Mouse (Mus musculus) c-Kit-negative CD71-positive TER-119-positive erythroid progenitor cells, embryonic 14.5 days (primary cell): ENCODE data around the gene Cactin.

Source experiments
- DNase-seq: peaks from one replicate; pipeline ENCODE4 v3.0.0-alpha.2; 2013; ENCODE audit warnings: low read depth, low spot score

Cactin gene

GRCm38 (mm10) chr10:81319330-81319699 lies 1.6 kb upstream of the Cactin start:
- DNase-seq = no peak

GRCm38 (mm10) chr10:81319741-81320549 lies 958 bp upstream of the Cactin start:
- peak; percentile 87 for DNase-seq

- peak; percentile 26 for DNase-seq
These were observed 533 bp downstream of the Cactin start for GRCm38 (mm10) chr10:81321436-81321835.

- DNase-seq = no peak
These were observed 1.5 kb downstream of the Cactin start for GRCm38 (mm10) chr10:81322444-81322843.

GRCm38 (mm10) chr10:81323141-81323775 lies 2.4 kb downstream of the Cactin start:
- DNase-seq = no peak

- DNase-seq = no peak
These were observed 3.1 kb downstream of the Cactin start for GRCm38 (mm10) chr10:81323791-81324530.

GRCm38 (mm10) chr10:81325176-81325575 lies 4.3 kb downstream of the Cactin start:
- DNase-seq = no peak

- DNase-seq = no peak
These were observed 4.9 kb downstream of the Cactin start for GRCm38 (mm10) chr10:81325781-81326180.

GRCm38 (mm10) chr10:81326858-81327257 lies 6.0 kb downstream of the Cactin start:
- no peak for DNase-seq

GRCm38 (mm10) chr10:81327959-81328358 lies 7.1 kb downstream of the Cactin start:
- no peak for DNase-seq

- no peak for DNase-seq
These were observed 7.5 kb downstream of the Cactin start, which contains the start of gene Tbxa2r for GRCm38 (mm10) chr10:81328386-81328785. Tbxa2r (plus strand) TSS chr10:81328731.

GRCm38 (mm10) chr10:81329194-81329975 lies 8.5 kb downstream of the Cactin start:
- no peak for DNase-seq

- DNase-seq = no peak
These were observed 9.1 kb downstream of the Cactin start for GRCm38 (mm10) chr10:81330007-81330406.

- no peak for DNase-seq
These were observed 11.4 kb downstream of the Cactin start for GRCm38 (mm10) chr10:81332277-81332676.

- no peak for DNase-seq
These were observed 13.4 kb downstream of the Cactin start for GRCm38 (mm10) chr10:81334324-81334723.

GRCm38 (mm10) chr10:81335393-81336340 lies 14.8 kb downstream of the Cactin start:
- DNase-seq = no peak

- DNase-seq = no peak
These were observed 15.7 kb downstream of the Cactin start for GRCm38 (mm10) chr10:81336558-81336957.

- DNase-seq = no peak
These were observed 19.8 kb downstream of the Cactin start for GRCm38 (mm10) chr10:81340551-81341332.

GRCm38 (mm10) chr10:81341333-81341949 lies 20.5 kb downstream of the Cactin start:
- DNase-seq = no peak
